Mouse (Mus musculus) layer of hippocampus, postnatal 10 days (tissue): ENCODE measurements around the gene Gtf3c5. TPM values are rescaled to one million over a fixed set of nuclear protein-coding genes. Genes with fewer than 3 reads are reported as not detected.

Experiments used
- DNase-seq, 2 experiments: peaks; one replicate each; pipeline ENCODE4 v3.0.0; 2021; ENCODE audit warnings: low spot score in 2 of 2
- long read RNA-seq: library from polyadenylated mRNA; stranded (forward); transcript quantifications from one replicate; pipeline ENCODE4 v2.0.0, GENCODE M21; 2023
- total RNA-seq, 2 experiments: library from RNA; stranded (reverse); gene quantifications; 2 replicates each; pipeline ENCODE4 v1.2.3; 2021

Gene Gtf3c5
- total RNA-seq = 10 to 100 TPM; 19.2 to 19.5 TPM
- long read RNA-seq, transcript Gtf3c5-201 (12 exons, 2,739 nt) = major isoform, 6 of 44 reads
- long read RNA-seq, partial matches to known transcripts = 2 of 44 reads
- long read RNA-seq, other reads (novel, unspliced or antisense) = 35 of 44 reads

DNA sequence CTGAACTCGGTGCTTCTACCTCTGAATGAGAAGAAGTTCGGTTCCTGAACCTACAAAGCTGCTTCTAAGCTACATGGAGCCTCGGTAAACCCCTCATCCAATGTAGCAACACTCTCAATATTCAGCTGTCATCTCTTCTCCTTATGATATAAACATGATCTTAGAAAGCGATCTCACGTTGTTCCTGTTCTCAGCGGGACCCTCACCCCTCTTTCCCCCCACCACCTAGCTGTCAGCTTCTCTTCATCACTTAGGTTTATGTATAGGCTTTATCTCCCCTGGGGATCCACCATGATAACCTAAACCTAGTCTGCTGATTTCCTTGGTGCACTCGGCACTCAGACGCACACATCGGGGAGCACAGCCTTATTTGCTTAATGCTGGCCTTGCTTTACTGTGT lies at the start of gene Gtf3c5:
TSS of gene Gtf3c5 (minus strand) at position 101 of the 400 bp plus-strand sequence.
- DNase-seq = no peak

DNA sequence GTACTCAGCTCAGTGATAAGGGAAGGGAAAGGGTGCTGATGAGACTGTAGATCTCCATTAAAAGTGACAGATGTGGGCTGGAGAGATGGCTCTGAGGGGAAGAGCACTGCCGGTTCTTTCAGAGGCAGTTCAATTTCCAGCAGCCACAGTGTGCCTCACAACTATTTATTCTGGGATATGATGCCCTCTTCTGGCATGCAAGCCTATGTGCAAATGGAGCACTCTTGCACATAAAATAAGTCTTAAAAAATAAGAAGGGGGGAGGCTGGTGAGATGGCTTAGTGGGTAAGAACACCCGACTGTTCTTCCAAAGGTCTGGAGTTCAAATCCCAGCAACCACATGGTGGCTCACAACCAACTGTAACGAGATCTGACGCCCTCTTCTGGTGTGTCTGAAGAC lies 49.6 kb upstream of the Gtf3c5 start:
- DNase-seq = no peak

DNA sequence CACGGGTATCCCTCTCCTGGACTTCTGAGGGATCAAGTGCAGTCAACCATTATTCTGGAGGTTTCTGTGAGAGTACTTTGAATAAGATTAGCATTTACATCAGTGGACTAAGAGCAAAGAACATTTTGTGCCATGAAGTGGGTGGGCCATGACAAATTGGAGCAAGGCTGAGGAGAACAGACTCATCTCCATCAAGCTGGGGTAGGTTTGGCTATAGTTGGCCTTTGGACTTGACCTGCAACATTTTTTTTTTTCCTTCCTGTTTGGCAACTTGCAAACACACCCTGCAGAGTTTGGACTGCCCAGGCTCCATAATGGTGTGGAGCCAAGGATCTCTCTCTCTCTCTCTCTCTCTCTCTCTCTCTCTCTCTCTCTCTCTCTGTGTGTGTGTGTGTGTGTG lies 49.1 kb upstream of the Gtf3c5 start:
- no peak for DNase-seq

DNA sequence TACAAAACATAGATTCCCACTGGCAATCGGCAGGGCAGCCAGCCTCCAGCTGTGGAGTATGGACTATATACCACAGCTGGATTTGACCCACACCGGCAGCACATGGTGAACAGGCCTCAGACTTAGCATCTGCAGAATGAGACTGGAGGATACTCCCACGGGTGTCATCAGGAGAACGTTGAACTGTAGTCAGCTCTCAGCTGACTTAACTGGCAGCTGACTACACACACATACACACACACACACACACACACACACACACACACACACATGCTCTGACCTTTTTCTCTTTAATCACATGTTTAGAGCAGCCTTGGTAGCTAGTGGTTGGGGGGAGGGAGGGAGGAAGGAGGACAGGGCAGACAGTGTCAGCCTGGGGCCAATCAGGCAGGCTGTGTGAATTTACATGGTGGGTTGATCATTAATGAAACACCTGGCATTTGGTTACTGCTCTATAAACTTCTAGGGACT lies 46.4 kb upstream of the Gtf3c5 start:
- DNase-seq = no peak

DNA sequence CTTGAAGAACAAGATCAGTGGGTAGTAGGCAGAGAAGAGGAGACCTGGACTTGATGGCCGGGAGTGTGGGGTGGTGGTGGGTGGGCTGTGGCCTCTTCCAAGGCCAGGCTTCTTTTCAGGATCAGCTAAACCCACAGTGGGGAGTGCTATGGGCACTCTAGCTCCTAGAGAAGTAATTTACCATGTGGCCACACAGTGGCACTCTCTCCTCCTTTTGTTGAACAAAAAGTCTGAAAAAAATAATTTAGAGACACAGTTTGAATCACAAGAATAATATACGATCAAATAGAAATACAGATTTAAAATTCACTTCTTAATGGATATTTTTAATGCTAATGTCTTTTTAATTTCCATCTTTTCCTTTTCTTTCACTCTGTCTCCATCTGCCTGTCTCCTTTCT lies 44.5 kb upstream of the Gtf3c5 start:
- DNase-seq = no peak

DNA sequence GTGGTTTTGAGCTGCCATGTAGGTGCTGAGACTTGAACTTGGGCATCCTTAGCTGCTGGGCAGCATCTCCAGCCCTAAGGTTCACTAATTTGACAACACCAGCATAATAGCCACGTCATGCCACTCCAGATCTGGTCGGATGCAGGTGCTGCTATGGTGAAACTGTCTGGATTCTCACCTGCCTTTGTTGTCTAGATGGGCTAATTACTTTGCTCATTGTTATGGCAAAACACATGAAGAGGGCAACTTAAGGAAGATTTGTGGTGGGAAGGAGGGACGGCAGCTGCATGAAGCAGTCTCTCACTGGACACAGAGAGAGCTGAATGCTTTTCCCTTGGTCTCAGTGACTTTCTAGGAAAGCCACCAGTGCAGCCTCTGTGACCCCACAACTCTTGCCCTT lies 42.5 kb upstream of the Gtf3c5 start:
- no peak for DNase-seq

DNA sequence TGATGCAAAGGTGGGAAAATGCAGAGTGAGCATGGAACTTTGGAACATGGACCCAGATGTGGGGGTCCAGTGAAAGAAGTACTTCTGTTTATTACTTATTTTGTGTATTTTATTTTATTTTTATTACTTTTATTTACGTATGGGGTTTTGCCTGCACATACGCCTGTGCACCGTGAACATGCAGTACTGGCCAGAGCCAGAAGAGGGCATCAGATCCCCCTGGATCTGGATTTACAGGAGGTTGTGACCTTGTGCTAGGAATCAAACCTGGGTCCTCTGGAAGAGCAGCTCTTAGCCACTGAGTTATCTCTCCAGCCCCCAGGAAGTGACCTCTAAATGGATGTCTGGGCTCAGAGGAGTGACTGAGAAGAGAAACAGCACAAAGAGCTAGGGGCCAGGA lies 41.3 kb upstream of the Gtf3c5 start:
- no peak for DNase-seq

DNA sequence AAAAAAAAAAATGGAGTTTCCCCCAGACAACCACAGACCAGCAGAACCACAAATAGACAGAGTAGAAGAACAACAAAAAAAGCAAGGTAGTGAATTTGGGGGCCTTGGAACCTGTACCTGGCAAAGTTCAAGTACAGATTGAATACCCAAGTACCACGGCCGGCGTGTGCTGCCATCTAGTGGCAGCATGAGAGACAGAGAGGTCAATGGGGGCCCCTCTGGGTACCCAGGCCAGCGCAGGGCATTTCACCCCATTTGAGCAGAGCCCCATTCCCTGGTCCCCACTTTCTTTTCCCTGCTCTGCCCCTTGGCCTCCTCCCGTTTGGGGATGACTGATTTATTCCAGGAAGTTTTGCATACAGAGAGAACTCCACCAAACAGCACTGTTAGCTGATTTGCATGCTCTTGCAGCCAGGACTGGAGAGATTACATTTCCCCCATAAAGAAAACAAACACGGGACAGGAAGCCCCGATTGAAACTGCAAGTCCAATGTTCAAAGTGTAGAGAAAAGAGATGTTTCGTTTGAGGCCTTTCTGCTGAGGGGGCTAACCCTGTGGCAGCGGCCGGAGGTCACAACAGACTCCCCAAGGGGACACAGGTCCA lies 39.1 kb upstream of the Gtf3c5 start:
- peak; percentile 20 to 31 for DNase-seq

DNA sequence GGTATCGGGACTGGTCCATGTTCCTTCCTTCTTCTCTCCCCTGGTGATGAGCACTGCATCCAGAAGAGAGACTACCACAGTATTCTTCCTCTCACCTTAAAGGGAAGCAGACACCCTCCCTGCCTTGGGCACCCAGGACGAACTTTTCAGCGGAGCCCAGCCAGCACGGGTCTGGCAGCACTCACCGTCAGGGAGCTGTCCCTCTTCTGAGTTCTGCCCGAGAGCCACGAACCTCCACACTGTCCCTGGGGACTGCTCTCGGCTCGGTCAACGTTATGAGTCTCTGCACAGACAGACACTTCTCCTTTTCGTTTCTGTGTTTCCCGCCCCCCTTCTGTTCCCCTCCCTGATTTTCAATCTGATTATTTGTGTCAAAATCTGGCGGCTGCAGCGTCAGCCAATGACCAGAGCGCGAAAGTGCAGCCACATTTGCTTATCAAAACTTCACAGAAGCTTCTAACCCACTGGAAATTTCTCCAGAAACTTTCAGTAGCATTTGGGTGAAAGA lies 38.2 kb upstream of the Gtf3c5 start, which contains the start of gene Gfi1b:
TSS of gene Gfi1b (minus strand) at position 319 of the 508 bp plus-strand sequence.
- no peak for DNase-seq

DNA sequence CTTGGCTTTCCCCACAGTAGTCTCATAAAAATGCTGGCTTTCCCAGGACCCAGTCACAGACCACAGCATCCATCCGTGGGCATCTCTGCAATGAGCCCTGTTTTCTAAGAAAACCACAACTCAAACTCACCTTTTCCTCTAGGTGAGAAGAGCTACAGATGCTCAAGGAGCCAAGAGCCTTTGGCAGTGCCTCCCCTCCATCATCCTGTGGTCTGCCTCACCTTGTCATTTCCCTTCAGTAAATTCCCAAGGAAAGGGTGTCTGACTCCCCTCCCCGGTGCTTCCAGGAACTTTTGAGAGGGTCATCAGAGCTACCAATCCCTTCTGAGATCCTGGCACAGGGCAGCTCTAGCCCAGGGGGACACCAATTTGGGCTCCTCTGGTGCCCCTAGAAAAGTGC lies 37.6 kb upstream of the Gtf3c5 start:
- DNase-seq = no peak

DNA sequence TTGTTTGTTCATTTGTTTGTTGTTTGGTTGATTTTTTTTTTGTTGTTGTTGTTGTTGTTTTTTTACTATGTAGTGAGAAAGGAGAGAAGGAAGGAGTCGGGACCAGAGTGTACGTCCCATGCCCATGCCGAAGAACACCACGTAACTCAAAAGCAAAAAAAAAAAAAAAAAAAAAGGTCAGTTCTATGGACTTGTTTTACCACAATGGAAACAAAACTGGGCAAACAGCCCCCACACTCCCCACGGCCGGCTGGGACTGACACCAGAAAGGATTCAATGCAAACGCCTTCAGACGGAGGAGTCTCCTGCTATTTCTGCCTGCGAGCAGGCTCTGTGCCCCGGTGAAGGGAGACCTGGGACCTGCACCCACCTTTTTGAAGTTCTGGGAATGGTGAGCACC lies 37.0 kb upstream of the Gtf3c5 start:
- DNase-seq = no peak

DNA sequence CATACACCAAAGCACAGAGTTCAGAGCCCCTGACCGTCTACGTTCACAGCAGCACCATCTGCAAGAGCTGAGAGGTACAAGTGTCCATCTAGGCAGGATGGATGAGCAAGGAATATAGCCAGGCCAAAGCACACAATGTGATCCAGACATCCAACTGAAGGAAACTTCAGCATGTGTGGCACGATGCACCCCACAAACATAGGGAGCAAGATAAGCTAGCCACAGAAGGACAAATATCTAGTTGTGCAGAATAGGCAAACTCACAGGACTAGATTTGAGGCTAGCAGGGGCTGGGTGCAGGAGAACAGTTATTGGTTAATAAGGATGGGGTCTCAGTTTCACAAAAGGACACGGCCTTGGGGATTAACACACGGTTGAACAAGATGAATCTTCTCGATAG lies 35.8 kb upstream of the Gtf3c5 start:
- no peak for DNase-seq

DNA sequence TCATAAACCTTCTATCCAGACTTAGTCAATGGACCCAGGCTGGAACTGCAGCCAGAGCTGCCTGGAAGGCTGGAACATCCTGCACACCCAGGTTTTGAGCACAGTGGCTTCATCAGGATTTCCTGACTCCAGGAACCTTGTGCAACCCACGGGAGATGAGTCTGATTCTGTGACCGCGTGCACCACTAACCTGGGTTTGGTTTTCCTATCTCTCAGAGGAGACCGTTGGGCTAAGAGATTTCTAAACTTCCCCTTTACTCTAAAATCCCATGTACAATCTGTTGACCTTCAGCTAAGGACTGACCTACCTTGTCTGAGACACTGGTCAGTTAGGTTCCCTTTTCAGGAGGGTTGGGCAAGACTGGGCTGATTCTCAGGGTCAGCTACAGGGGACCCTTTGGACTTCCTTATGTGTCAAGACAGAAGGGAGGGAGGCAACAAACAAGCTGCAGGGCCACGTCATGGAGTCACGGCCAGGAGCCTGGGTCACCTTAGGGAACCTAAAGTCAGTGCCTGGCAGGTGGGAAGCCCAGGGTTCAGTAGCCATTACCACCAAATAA lies 35.3 kb upstream of the Gtf3c5 start:
- no peak for DNase-seq

DNA sequence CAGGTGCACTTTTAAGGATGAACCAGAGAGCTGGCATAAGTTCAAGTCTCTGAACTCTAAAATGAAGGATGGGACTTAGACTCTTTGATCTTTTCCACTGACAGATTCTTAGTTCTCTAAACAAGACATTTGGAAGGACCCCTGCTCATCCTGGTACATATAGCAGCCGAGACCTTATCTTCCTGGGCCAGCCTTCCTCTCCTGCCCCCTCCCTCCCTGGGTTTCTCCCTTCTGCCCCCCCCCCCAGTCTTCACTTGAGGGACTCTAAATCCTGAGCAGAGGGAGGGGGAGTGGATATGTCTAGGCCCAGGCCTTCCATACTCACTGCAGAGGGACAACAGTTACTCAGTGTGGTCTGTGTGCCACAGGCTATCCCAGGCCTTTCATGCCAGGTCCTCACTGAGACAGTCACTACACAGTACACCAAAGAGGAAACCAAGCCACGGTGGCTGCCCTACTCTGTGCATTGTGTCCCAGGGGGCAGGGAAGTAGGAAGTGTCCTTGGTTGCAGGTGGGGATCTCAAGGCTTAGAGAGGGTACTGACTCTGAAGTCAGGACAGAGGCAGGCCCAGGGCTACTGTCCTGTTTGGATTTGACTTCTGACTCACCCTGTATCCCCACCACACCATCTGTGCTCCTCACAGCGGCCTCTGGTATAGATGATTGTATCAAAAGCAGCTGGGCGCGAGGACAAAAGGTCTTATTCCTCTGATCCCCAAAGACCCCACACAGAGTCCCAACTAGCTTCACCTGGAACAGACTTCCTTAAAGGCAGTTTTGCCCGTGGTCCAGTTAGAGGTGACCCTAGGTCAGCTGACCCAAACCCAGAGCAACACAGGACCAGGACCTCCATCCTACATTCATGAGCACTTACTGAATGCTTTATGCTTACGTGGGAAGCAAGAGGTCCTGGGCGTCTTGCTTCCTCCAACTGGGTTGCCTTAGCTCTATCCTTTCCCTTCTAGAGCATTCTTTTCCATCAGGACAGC lies 34.2 kb upstream of the Gtf3c5 start:
- DNase-seq = no peak

DNA sequence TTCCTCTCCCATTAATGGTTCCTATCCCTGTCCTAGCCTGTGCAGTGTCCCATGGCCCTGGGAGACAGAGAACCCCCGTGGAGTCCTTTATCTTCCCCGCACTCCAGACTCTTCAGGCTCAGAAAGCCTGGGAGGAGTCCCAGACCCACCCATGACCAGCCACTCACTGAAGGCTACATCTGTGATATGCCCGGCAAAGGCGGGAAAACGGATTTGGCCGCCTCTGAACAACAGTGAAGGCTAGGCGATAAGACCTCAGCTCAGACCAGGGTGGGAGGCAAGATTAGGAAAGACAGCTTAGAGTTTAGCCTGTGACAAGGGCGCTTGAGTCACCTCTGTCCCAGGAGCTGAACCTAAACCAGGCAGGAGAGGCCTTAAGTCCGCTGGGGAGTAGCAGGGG lies 33.3 kb upstream of the Gtf3c5 start:
- DNase-seq = no peak

DNA sequence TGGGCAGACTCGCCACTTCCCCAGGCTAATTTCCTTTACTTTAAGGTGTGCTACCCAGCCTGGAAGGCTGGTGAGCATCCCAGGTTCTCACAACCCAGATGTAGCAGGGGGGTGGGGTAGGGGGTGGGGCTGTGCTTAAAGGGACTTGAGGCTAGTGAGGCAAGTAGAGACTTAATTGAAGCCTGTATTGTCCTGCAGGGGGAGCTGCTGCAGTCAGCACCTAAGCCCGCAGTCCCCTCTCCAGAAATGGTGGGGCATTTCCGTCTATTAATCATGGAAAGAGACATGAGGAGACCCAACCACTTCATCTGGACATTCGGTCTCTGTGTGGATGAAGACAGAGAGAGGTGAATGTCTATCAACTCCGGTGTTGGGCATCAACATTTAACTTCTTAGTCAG lies 32.8 kb upstream of the Gtf3c5 start:
- no peak for DNase-seq

DNA sequence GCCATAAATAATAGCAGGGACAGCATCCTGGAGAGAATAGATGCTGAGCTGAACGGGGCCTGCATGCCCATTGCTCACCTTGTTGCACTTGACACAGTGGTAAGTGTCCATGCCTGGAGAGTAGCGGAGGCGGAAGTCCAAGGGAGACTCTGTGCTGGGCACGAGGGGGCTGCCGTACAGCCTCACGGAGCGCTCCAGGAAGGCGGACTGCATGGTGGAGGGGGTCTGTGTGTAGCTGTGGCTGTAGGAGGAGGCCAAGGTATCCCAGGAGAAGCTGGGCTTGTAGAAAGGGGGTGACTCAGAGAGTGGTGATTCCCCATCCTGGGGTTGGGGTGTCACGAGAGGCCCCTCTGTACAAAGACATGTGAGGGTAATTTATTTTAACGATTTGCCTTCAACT lies 30.0 kb upstream of the Gtf3c5 start:
- no peak for DNase-seq

DNA sequence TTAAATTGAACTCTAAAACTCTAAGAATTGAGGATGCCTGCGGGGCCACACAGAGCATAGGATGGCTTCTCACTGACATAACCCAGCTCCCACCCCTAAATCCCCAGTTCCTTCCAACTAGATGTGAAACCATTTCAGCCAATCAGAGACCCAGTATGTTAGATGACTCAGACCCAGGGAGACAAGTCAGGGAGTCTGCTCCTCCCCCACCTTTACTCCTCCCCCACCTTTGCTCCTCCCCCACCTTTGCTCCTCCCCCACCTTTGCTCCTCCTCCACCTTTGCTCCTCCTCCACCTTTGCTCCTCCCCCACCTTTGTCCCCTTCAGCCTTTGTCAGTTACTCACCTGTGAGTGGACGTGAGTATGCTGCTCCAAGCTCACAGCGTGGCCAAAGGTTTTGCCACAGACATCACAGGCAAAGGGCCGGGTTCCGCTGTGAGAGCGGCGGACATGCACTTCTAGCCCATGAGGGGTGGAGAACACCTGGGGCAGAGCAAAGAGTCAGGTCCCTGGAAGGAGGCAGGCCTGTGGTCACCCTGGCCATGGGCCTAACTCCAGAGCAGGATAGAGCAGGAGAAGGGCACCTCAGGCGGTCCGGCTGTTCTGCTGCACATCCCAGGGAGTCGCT lies 29.0 kb upstream of the Gtf3c5 start:
- no peak for DNase-seq

DNA sequence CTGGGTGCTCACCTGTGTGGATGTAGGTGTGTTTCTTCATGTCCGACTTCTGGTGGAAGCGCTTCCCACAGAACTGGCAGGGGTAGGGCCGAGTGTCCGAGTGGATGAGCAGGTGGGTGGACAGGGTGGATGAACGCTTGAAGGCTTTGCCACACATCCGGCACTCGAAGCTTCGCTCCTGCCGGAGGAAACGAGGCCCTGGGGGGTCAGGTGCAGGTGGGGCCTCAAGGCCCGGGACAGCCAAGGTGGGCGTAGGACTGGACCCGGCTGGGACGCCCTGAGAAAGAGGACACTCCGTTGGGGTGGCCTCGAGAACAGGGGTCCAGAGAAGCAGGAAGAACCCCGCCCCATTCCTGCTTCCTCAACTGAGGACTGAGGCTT lies 27.8 kb upstream of the Gtf3c5 start:
- DNase-seq = no peak

DNA sequence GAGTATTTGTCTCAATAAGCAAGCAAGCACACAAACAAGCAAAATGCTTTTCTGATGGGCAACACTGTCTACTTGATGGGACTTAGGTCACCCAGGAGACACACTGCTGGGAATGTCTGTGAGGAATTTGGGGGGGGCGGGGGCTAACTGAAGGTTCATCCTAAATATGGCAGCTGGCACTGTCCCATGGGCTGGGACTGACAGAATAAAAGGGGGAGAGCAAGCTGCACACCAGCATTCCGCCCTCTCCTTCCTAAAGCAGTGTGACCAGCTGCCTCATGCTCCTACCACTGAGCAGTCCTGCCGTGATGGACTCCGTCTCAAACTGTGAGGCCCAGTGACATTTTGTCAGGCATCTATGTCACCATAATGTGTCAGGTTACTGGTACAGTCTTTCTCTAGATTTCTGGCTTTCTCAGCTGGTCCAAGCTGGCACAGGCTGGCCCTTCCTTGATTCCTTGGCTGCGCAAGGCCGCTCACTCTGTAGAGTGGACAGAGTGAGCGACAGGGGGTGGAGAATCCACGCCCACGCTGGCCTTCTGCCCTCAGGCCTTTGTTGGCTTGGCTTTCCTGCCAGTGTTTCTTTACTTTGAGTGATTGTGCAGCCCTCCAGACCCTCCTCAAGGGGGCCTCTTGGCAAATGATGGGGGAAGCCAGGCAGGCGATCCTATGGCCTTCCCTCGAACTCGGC lies 27.3 kb upstream of the Gtf3c5 start:
- DNase-seq = no peak

DNA sequence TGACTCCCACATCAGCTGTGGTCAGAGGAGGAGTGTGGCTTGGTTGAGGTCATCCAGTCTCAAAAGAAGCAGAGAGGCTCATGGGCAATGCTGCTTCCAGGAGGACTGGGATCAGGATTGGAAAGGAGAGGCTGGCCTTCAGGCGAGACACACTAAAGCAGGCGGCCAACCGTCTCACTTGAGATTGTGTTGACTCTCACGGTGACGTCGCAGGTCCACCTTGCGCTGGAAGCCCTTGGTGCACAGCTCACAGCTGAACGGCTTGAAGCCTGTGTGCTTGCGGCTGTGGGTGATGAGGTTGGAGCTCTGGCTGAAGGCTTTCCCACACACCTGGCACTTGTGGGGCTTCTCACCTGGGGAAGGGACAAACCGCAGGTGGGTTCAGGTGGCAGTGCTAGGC lies 26.3 kb upstream of the Gtf3c5 start:
- no peak for DNase-seq
